Mouse (Mus musculus): ENCODE results near the gene Tm4sf19. TPM values are rescaled to one million over a fixed set of nuclear protein-coding genes. Genes with fewer than 3 reads are reported as not detected.
A peak's percentile ranks its signal among the peaks of the same experiment; 100 is the strongest.

Gene Tm4sf19
- total RNA-seq (2021): not detected
- long read RNA-seq, experiment 1: 0 reads
- long read RNA-seq, experiment 2: 0 reads

DNA sequence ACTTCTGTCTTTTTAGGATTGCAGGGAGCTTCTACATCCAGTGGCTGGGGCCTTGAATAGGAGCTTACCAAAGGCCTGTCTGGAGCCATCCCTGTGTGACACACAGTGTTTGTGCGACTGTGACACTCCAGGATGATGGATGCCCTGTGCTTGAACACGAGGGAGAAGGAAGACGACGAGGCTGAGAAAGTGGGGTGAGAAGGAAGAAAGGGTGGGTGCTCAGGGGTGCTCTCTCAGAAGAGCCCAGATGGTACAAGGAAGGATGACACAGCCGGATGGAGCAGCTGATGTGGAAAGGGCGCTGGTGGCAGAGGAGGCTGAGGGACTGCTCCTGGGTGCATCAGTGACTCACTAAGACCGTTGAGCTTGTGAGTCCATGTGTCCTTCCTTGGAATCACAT, at the start of gene Tm4sf19:
Gene Tm4sf19 (plus strand): TSS at position 240 of the 400 bp plus-strand sequence.
- intact Hi-C loops (cut with DNase I): no loop called here
- no peak for DNase-seq (ENCODE audit: low spot score in 2 of 2)

DNA sequence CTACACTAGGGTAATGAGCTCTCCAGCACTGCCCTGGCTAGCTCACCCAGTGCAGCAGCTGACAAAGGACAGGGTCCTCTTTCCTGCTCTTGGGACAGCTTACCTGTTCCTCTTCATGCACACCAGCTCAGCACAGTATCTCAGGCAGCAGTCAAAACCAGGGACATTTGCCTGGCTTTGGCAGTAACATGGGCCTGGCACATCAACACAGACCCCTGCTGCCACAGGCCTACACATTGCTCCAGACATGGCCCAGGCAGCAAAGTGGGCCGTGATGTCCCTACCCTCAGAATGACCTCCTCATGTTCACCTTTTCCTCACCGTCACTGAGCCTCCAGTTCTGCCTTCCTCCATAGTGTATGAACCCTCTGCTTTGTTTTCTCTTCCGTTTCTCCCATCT, 49.5 kb upstream of the Tm4sf19 start:
- DNase-seq (ENCODE audit: low spot score in 2 of 2): no peak
- intact Hi-C loops (cut with DNase I): loop anchor here (5.0 kb wide), 1 partner anchor 62 kb away; no protein-coding TSS in a partner anchor

DNA sequence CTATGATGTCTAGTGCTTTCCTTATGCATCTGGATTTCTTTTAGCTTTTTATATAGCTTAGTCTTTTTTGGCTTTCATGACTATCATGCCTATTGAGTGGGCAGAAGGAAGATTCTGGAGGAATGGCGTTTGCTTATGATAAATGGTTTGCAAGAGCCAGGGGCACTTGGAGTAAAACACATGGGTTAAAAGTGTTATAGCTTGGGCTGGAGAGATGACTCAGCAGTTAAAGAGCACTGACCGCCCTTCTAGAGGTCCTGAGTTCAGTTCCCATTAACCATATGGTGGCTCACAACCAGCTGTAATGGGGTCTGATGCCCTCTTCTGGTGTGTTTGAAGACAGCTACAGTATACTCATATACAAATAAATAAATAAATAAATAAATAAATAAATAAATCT, 36.8 kb upstream of the Tm4sf19 start:
- intact Hi-C loops (cut with DNase I): no loop called here
- no peak for DNase-seq (ENCODE audit: low spot score in 2 of 2)

GRCm38 (mm10) chr16:32371351-32371750, 29.0 kb upstream of the Tm4sf19 start:
- intact Hi-C loops (cut with DNase I): no loop called here
- peak; percentile 7 to 42 for DNase-seq (ENCODE audit: low spot score in 2 of 2)

GRCm38 (mm10) chr16:32379575-32379974, 20.7 kb upstream of the Tm4sf19 start:
- DNase-seq (ENCODE audit: low spot score in 2 of 2): no peak
- intact Hi-C loops (cut with DNase I): no loop called here

DNA sequence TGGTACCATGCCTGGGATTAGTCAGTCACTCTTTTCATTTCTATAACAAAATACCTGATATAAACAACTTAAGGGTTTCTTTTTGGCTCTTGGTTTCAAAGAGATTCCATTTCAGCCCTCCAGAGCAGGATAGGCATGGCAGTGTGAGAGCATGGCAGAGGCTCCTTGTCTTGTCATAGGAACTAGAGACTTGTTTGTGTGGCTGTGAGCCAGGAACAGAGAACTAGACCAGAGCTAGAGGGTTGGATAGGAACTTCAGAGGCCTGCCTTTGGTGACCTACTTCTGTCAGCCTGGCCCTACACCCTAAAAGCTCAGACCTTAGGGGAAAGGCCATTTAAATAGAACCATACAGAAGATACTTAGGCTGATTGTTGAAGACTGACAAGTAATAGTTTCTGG, 17.4 kb upstream of the Tm4sf19 start:
- intact Hi-C loops (cut with DNase I): no loop called here
- DNase-seq (ENCODE audit: low spot score in 2 of 2): no peak

DNA sequence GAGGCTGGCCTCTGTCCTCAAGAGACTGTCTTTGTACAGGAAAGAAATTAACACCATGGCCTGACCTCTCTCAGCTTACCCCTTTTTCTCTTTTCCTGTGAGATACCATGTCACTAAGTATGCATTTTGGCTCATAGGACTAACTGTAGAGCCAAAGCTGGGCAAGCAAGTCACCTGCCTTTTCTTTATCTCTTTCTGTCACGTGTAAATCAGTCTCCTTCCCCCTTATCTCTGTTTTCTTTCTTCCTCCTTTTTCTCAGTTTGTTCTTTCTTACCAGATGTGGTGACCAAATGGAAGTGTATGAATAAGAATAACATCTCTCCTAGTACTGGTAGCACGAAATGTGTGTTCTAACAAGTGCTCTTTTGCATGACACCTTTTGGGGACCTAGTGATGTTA, 15.4 kb upstream of the Tm4sf19 start:
- intact Hi-C loops (cut with DNase I): no loop called here

GRCm38 (mm10) chr16:32386826-32387225, 13.5 kb upstream of the Tm4sf19 start:
- intact Hi-C loops (cut with DNase I): no loop called here
- DNase-seq (ENCODE audit: low spot score in 2 of 2): peak in 1 of 2 experiments; percentile 4

More for the DNA sequence above, 15.4 kb upstream of the Tm4sf19 start:
- DNase-seq (ENCODE audit: low spot score in 2 of 2): no peak

GRCm38 (mm10) chr16:32389049-32389448, 11.3 kb upstream of the Tm4sf19 start:
- no peak for DNase-seq (ENCODE audit: low spot score in 2 of 2)
- intact Hi-C loops (cut with DNase I): no loop called here

DNA sequence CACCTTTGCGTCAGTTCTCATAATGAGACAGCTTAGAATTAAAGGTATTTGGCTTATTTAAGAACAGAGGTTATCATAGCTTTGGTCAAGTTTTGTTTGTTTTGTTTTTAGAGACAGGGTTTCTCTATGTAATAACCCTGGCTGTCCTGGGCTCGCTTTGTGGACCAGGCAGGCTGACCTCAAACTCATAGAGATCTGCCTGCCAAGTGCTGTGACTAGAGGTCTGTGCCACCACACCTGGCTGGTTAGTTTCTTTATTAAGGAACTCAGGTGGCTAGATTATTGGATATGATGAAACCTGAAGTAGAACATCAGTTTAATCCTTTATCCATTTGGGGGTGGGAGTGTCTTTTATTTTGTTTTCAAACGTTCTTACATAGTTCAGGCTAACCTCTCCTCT, 10.5 kb upstream of the Tm4sf19 start:
- intact Hi-C loops (cut with DNase I): no loop called here
- DNase-seq (ENCODE audit: low spot score in 2 of 2): no peak

- DNase-seq (ENCODE audit: low spot score in 2 of 2): no peak
- intact Hi-C loops (cut with DNase I): no loop called here
These were observed 9.4 kb upstream of the Tm4sf19 start for GRCm38 (mm10) chr16:32390882-32391281.

GRCm38 (mm10) chr16:32395679-32396540, 4.4 kb upstream of the Tm4sf19 start:
- intact Hi-C loops (cut with DNase I): no loop called here
- no peak for DNase-seq (ENCODE audit: low spot score in 2 of 2)

- DNase-seq (ENCODE audit: low spot score in 2 of 2): no peak
- intact Hi-C loops (cut with DNase I): no loop called here
These were observed 3.8 kb upstream of the Tm4sf19 start for GRCm38 (mm10) chr16:32396541-32396835.

DNA sequence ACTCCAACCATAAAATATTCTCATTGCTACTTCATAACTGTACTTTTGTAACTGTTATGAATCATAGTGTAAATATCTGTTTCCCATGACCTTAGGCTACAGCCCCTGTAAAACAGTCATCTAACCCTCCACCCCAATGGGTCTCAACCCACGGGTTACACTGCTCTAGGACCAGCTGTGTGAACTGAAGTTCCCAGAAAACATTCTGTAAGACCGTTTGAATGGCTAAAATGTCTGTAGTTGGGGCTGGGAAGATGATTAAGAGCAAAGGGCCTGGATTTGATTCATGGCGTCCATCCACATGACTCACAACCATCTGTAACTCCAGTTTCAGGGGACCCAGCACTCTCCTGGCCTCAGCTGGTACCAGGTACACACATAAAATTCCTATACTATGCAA, 2.1 kb upstream of the Tm4sf19 start:
- intact Hi-C loops (cut with DNase I): no loop called here
- DNase-seq (ENCODE audit: low spot score in 2 of 2): no peak

DNA sequence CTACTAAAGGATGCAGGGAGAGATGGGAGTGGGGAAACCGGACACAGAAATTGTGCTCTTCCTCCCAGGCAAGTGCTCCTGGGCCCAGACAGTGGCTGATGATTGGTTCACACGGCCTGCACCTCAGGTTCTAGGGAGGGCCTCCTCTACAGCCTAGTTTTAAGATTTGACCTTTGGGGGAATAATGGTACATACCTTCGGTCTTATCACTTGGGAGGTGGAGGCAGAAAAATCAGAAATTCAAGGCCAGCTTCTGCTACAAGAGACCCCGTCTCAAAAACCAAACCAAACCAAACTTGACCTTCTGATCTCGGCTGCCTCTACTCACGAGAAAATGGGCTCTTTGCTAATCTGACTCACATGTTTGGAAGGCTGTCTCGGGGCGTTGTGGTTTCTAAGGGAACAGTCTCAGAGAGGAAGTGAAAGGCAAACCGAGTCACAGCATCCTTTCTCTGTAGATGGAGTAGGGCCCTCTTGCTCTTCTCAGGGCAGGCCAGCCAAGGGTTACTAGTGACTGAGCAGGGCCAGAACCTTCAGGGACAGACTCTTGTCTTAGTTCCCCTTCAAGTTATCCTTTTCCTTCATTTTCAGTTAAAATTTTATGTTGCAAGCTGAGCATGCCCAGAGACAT, 1.1 kb downstream of the Tm4sf19 start:
- intact Hi-C loops (cut with DNase I): no loop called here
- no peak for DNase-seq (ENCODE audit: low spot score in 2 of 2)

- intact Hi-C loops (cut with DNase I): no loop called here
- DNase-seq (ENCODE audit: low spot score in 2 of 2): no peak
These were observed 2.5 kb downstream of the Tm4sf19 start for GRCm38 (mm10) chr16:32402818-32403217.

DNA sequence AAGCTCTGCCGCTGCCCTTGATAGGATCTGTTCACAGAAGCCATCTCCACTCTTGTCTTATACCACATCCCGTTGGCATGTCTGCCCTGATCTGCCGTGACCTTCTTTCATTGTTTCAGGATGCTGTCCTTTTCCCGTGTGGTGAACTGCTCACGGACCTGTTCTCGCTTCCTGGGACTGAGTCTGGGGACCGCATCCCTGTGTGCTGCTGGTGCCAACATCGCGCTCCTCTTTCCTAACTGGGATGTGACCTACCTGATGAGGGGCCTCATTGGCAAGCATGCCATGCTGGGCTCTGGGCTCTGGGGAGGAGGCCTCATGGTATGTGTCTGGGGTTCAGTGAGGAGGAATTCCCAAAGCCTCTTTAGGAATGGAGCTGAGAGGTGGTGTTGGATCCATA, 5.4 kb downstream of the Tm4sf19 start:
- intact Hi-C loops (cut with DNase I): no loop called here
- no peak for DNase-seq (ENCODE audit: low spot score in 2 of 2)

DNA sequence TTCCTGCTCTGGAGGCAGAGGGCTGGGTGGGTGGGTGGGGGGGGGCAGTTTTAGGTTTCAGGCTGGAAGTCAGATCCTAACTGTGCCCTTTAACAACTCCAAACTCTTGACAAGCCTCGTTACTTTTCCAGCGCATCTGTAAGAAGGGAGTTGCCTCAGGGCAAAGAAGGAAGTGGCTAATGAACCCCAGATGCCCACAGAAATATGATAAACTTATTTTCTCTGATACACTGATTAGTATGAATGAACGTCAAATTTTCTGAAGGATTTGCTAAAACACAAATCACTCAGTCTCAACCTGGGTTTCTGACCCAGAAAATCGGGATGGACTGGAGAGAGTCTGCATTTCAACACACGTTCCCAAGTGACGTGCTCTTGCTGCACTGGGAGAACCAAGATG, 6.4 kb downstream of the Tm4sf19 start:
- DNase-seq (ENCODE audit: low spot score in 2 of 2): no peak
- intact Hi-C loops (cut with DNase I): no loop called here

GRCm38 (mm10) chr16:32407730-32408129, 7.4 kb downstream of the Tm4sf19 start:
- intact Hi-C loops (cut with DNase I): no loop called here
- DNase-seq (ENCODE audit: low spot score in 2 of 2): no peak

DNA sequence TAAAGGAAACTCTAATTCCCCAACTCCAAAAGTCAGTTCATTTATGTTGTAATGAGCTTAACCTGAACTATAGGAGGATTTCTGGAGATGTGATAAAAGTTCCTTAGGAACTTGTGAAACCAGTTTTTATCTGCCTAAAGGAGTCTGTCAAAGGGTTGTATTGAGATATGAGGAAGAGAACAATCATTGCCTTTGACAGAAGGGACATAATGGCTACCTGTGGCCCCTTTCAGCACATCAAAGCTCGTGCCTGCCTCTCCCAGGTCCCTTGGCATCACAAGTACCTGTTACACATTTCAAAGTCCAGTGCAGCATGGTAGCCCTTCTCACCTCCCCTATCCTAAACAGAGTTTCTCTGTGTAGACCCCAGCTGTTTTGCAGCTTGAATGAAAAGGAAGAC, 17.2 kb downstream of the Tm4sf19 start:
- DNase-seq (ENCODE audit: low spot score in 2 of 2): no peak
- intact Hi-C loops (cut with DNase I): no loop called here

Data from left cerebral cortex, postnatal 14 days (tissue).